Mouse (Mus musculus): ENCODE measurements around the gene Nxnl1. TPM values are rescaled to one million over a fixed set of nuclear protein-coding genes. Genes with fewer than 3 reads are reported as not detected.
A peak's percentile ranks its signal among the peaks of the same experiment; 100 is the strongest.

Gene Nxnl1
- polyA plus RNA-seq, 1 experiment from 2014 or later: 0.18 TPM

DNA sequence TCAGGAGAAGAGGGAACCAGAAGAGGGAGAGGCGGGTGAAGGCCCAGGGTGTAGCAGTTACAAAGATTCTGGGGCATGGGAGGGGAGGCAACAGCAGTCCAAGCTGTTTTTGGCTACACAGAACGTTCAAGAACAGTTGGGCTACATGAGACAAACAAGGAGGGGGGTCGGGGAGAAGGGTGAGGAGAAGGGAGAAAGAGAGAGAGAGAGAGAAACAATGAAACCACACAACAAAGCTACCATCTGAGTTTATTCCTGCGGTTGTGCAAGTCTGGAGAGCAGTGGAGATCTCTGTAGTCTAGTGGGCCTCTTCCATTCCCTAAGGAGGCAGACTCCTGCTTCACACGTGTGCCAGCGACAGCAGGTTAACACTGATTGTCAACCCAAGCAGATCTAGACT lies 12.4 kb downstream of the Nxnl1 start:
- Histone ChIP-seq H3K4me2 (ENCODE audit: low read depth, low read length) (no peak overlapping the region), H3K27ac (ENCODE audit: low read length) (no peak overlapping the region), H3K4me1 (ENCODE audit: control insufficient read depth, insufficient read depth, low read length) (peaks cover 9% of the 10 kb centered on the region), H3K36me3 (ENCODE audit: control insufficient read depth, insufficient read depth) (no peaks in the 10 kb centered on the region), H3K9ac (ENCODE audit: low read length) (no peak overlapping the region), H3K9me3 (replicated peaks; ENCODE audit: control insufficient read depth, low read length) (no peaks in the 10 kb centered on the region), H3K27me3 (ENCODE audit: control insufficient read depth, insufficient read depth, low read length) (peaks cover 29% of the 10 kb centered on the region), H3K4me3 (ENCODE audit: low read length) (no peak overlapping the region)
- 68% methylated on average over 6 of the region's 6 CpGs for WGBS
- ATAC-seq (replicated peaks; ENCODE audit: extremely low read depth, insufficient read depth, low FRiP score): no peak

DNA sequence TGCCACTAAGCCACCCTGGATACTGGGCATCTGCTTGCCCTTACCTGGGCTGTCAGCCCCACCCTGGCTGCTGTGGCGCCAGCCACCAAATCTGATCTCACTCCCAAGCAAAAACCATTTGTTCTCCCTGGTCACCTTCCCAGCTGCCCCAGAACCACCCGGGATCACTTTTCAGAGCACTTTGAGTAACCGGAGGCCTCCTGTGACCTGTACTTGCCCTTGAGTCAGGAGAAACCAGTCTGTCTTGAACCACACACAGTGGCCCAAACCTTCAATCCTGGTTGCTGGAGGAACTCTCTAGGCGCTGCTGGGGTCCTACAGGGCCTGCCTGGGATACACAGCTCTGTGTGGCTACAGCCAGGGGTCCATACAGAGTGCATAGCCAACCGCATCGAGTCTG lies 13.6 kb downstream of the Nxnl1 start:
- ATAC-seq (replicated peaks; ENCODE audit: extremely low read depth, insufficient read depth, low FRiP score): no peak
- no peak overlapping the region for H3K4me2 ChIP-seq (ENCODE audit: low read depth, low read length)

DNA sequence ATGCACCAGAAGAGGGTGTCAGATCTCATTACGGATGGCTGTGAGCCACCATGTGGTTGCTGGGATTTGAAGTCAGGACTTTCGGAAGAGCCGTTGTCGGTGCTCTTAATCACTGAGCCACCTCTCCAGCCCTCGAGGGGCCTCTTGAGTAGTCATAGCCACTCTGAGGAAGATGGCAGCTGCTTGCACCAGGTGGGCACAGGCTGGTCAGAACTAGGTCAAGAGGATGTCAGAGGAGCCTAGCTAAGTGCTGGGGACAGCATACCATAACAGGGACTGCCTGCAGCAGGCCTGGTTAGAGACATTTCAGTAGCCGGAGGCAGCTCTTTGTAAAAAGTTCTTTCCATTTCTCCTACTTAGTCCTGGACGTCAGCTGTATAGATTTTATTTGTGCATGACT lies 15.6 kb downstream of the Nxnl1 start:
- whole genome bisulfite sequencing: 61% methylated on average over 7 of the region's 7 CpGs
- ATAC-seq (replicated peaks; ENCODE audit: extremely low read depth, insufficient read depth, low FRiP score): no peak
- H3K4me1 ChIP-seq (ENCODE audit: control insufficient read depth, insufficient read depth, low read length): no peaks in the 10 kb centered on the region

More for the DNA sequence above, 13.6 kb downstream of the Nxnl1 start:
- Histone ChIP-seq H3K9me3 (replicated peaks; ENCODE audit: control insufficient read depth, low read length) (no peaks in the 10 kb centered on the region), H3K9ac (ENCODE audit: low read length) (no peak overlapping the region), H3K4me3 (ENCODE audit: low read length) (no peak overlapping the region), H3K27ac (ENCODE audit: low read length) (no peak overlapping the region), H3K4me1 (ENCODE audit: control insufficient read depth, insufficient read depth, low read length) (no peaks in the 10 kb centered on the region), H3K27me3 (ENCODE audit: control insufficient read depth, insufficient read depth, low read length) (peaks cover 16% of the 10 kb centered on the region), H3K36me3 (ENCODE audit: control insufficient read depth, insufficient read depth) (peaks cover 7% of the 10 kb centered on the region; the same call in 1 of the 2 replicates)
- 62% methylated on average over 6 of the region's 6 CpGs for WGBS

DNA sequence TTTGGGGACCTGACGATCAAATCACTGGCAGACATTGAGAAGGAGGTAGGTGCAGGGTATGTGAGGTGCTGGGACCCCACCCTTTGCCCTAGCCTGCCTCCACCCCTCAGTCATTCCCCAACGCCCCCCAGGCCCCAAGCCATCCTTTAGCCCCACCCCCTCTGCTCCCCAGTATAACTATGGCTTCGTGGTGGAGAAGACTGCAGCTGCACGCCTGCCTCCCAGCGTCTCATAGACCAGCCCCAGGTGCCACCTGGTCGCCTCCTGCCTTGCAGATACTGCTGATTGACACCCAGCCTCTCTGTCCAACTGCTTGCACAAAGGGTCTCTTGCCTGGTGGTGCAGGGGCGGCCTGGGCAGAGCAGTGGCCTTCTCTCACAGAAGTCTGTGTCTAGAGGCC lies 18.8 kb downstream of the Nxnl1 start:
- Histone ChIP-seq H3K9ac (ENCODE audit: low read length) (no peak overlapping the region), H3K4me3 (ENCODE audit: low read length) (no peak overlapping the region), H3K9me3 (replicated peaks; ENCODE audit: control insufficient read depth, low read length) (no peaks in the 10 kb centered on the region), H3K36me3 (ENCODE audit: control insufficient read depth, insufficient read depth) (peaks cover 16% of the 10 kb centered on the region), H3K4me1 (ENCODE audit: control insufficient read depth, insufficient read depth, low read length) (peaks cover 5% of the 10 kb centered on the region; the same call in 1 of the 2 replicates), H3K27ac (ENCODE audit: low read length) (no peak overlapping the region), H3K27me3 (ENCODE audit: control insufficient read depth, insufficient read depth, low read length) (no peaks in the 10 kb centered on the region), H3K4me2 (ENCODE audit: low read depth, low read length) (no peak overlapping the region)
- no peak for ATAC-seq (replicated peaks; ENCODE audit: extremely low read depth, insufficient read depth, low FRiP score)
- 83% methylated on average over 7 of the region's 7 CpGs for WGBS

More for the DNA sequence above, 15.6 kb downstream of the Nxnl1 start:
- no peak overlapping the region for H3K9ac ChIP-seq (ENCODE audit: low read length)
- H3K9me3 ChIP-seq (replicated peaks; ENCODE audit: control insufficient read depth, low read length): no peaks in the 10 kb centered on the region
- no peak overlapping the region for H3K27ac ChIP-seq (ENCODE audit: low read length)
- peaks cover 13% of the 10 kb centered on the region for H3K36me3 ChIP-seq (ENCODE audit: control insufficient read depth, insufficient read depth)
- H3K4me3 ChIP-seq (ENCODE audit: low read length): no peak overlapping the region
- no peak overlapping the region for H3K4me2 ChIP-seq (ENCODE audit: low read depth, low read length)
- no peaks in the 10 kb centered on the region for H3K27me3 ChIP-seq (ENCODE audit: control insufficient read depth, insufficient read depth, low read length)

DNA sequence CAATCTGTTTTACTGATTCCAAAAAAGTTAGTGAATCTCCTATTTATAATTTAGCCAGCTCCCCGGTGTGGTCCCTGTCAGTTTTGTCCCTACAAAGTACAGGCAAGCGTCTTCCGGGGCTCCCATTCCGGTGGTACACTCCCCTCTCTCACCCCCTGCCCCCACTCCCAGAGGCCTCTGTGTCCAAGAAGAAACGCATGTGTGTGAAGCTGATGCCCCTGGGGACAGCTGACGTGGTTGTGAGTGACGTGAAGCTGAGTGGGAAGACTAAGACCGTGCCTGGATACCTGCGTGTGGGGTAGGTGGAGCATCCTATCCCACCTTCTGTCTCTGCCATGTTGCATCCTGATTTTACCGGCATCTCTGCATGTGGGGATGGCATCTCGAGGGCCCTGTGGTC lies 21.3 kb downstream of the Nxnl1 start:
- Histone ChIP-seq H3K4me3 (ENCODE audit: low read length) (no peak overlapping the region), H3K27me3 (ENCODE audit: control insufficient read depth, insufficient read depth, low read length) (no peaks in the 10 kb centered on the region), H3K27ac (ENCODE audit: low read length) (no peak overlapping the region), H3K4me2 (ENCODE audit: low read depth, low read length) (no peak overlapping the region), H3K9ac (ENCODE audit: low read length) (no peak overlapping the region), H3K4me1 (ENCODE audit: control insufficient read depth, insufficient read depth, low read length) (peaks cover 5% of the 10 kb centered on the region; the same call in 1 of the 2 replicates), H3K36me3 (ENCODE audit: control insufficient read depth, insufficient read depth) (peaks cover 16% of the 10 kb centered on the region), H3K9me3 (replicated peaks; ENCODE audit: control insufficient read depth, low read length) (no peaks in the 10 kb centered on the region)
- WGBS: 87% methylated on average over 11 of the region's 11 CpGs
- ATAC-seq (replicated peaks; ENCODE audit: extremely low read depth, insufficient read depth, low FRiP score): no peak

DNA sequence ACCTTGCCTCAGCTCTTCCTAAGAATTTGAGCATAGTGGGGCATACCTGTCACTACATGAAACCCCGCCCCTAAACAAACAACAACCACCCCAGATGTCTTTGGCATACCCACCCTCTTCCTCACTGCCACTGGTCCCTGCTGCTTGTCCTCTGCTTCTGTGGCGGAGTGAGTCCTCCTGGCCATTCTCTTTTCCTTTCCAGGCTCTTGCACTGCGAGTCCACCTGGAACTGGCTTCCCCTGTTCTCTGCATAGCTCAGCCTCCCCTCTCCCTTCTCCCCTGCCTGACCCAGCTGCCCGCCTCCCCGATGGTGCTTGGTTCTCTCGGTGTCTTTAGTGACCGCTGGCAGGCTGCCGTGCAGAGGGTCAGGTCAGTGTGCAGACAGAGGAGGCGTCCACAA lies 22.6 kb downstream of the Nxnl1 start:
- Histone ChIP-seq H3K4me1 (ENCODE audit: control insufficient read depth, insufficient read depth, low read length) (peaks cover 5% of the 10 kb centered on the region; the same call in 1 of the 2 replicates), H3K36me3 (ENCODE audit: control insufficient read depth, insufficient read depth) (peaks cover 16% of the 10 kb centered on the region), H3K4me2 (ENCODE audit: low read depth, low read length) (peak overlapping the region; percentile 81), H3K27ac (ENCODE audit: low read length) (no peak overlapping the region), H3K4me3 (ENCODE audit: low read length) (peak overlapping the region; percentile 81), H3K9ac (ENCODE audit: low read length) (peak overlapping the region; percentile 84), H3K9me3 (replicated peaks; ENCODE audit: control insufficient read depth, low read length) (no peaks in the 10 kb centered on the region), H3K27me3 (ENCODE audit: control insufficient read depth, insufficient read depth, low read length) (no peaks in the 10 kb centered on the region)
- WGBS: 78% methylated on average over 9 of the region's 9 CpGs
- no peak for ATAC-seq (replicated peaks; ENCODE audit: extremely low read depth, insufficient read depth, low FRiP score)

DNA sequence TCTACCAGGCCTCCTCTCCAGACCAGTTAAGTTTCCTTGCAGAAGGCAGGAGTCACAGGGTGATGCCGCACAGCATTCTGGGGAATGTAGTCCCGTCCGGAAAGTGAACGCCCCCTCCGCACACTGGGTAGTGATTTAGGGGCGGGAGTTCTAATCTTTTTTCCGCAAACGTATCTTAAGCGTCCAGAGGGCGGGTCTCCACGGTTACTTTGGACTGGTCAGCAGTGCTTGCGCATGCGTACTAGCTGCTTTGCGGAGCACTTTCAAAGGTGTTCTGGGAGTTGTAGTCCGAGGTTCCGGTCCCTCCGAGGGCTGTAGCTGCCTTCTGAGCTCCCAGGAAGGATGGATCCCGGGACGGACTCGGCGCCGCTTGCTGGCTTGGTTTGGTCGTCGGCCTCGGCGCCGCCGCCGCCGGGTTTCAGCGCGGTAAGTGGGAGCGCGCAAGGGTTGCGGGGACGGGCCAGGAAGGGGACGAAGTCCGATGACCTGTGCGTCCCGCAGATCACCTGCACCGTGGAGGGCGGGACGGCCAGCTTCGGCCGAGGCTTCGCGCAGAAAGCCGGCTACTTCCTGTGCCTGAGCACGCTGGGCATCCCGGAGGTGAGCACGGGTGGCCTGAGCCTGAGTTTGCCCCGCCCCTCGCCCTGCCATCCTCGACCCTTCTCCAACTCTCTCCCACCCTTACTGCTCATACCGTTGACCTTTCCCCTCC lies 23.6 kb downstream of the Nxnl1 start, which contains the start of gene Mvb12a:
TSS of gene Mvb12a (plus strand) at position 291 of the 712 bp plus-strand sequence.
- H3K4me1 ChIP-seq (ENCODE audit: control insufficient read depth, insufficient read depth, low read length): peaks cover 8% of the 10 kb centered on the region; the same call in 1 of the 2 replicates
- no peaks in the 10 kb centered on the region for H3K9me3 ChIP-seq (replicated peaks; ENCODE audit: control insufficient read depth, low read length)
- peak; percentile 91 for ATAC-seq (replicated peaks; ENCODE audit: extremely low read depth, insufficient read depth, low FRiP score)
- H3K4me3 ChIP-seq (ENCODE audit: low read length): peak within 1 kb of the TSS; percentile 81
- WGBS: under 1% methylated on average over 55 of the region's 55 CpGs
- H3K9ac ChIP-seq (ENCODE audit: low read length): peak within 1 kb of the TSS; percentile 84
- peak within 1 kb of the TSS; percentile 66; the same call in 1 of the 2 replicates for H3K27ac ChIP-seq (ENCODE audit: low read length)
- H3K36me3 ChIP-seq (ENCODE audit: control insufficient read depth, insufficient read depth): peaks cover 9% of the 10 kb centered on the region
- peak within 1 kb of the TSS; percentile 81 for H3K4me2 ChIP-seq (ENCODE audit: low read depth, low read length)
- no peaks in the 10 kb centered on the region for H3K27me3 ChIP-seq (ENCODE audit: control insufficient read depth, insufficient read depth, low read length)

DNA sequence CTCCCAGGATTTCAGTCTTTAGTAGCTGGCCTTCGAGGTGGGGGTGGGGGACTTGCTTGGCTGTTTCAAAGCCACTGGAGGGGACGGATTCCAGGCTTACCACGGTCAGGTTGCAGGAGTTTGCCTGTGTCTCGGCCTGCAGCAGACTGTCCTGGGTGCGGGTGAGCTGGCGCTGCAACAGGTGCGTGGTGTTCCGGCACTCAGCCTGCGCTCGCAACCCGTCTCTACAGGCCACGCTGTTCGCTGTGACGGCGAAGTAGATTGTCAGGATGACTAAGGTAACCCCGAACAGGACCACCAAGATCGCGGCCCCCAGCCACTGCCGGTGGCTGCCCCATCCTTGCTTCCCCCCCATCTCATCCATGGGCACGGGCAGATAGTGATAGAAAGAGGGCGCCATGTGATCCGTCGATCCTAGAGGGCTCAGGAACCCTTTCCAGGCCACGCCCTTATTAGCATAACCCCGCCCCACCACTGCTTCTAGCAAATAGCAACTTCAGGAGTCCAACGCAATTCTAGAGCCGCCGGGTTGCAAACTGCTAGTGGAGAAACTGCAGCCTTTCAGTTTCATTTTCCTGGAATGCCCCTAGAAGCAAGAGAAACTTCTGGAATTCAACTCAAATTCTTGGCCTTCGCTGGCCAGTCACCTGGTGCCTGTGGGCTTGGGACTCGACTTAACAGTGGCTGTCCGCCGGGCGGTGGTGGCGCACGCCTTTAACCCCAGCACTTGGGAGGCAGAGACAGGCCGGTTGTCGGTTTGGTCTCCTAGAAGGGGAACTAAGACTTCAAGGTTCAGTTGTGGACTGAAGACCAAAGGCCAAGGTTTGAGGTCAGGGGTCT lies 29.2 kb downstream of the Nxnl1 start, which contains the start of gene Bst2:
TSS of gene Bst2 (minus strand) at position 429 of the 840 bp plus-strand sequence.
- peak within 1 kb of the TSS; percentile 75 for H3K27ac ChIP-seq (ENCODE audit: low read length)
- ATAC-seq (replicated peaks; ENCODE audit: extremely low read depth, insufficient read depth, low FRiP score): peak; percentile 81
- no peaks in the 10 kb centered on the region for H3K9me3 ChIP-seq (replicated peaks; ENCODE audit: control insufficient read depth, low read length)
- H3K4me3 ChIP-seq (ENCODE audit: low read length): peak within 1 kb of the TSS; percentile 64
- H3K27me3 ChIP-seq (ENCODE audit: control insufficient read depth, insufficient read depth, low read length): no peaks in the 10 kb centered on the region
- WGBS: 3% methylated on average over 37 of the region's 37 CpGs
- H3K9ac ChIP-seq (ENCODE audit: low read length): peak within 1 kb of the TSS; percentile 72
- H3K4me2 ChIP-seq (ENCODE audit: low read depth, low read length): peak within 1 kb of the TSS; percentile 73
- H3K36me3 ChIP-seq (ENCODE audit: control insufficient read depth, insufficient read depth): no peaks in the 10 kb centered on the region
- 0 out of 2 replicates have a peak, but pooled peaks cover 5% of the 10 kb centered on the region for H3K4me1 ChIP-seq (ENCODE audit: control insufficient read depth, insufficient read depth, low read length)

Measured in heart, embryonic 16.5 days (tissue).